Mouse (Mus musculus): ENCODE measurements at regions not wholly inside any gene's neighbourhood (a gene's known extent, or its start where the extent isn't known, plus 50 kb on each side); places are given as distances from the start of the nearest gene placed in this dataset.

DNA sequence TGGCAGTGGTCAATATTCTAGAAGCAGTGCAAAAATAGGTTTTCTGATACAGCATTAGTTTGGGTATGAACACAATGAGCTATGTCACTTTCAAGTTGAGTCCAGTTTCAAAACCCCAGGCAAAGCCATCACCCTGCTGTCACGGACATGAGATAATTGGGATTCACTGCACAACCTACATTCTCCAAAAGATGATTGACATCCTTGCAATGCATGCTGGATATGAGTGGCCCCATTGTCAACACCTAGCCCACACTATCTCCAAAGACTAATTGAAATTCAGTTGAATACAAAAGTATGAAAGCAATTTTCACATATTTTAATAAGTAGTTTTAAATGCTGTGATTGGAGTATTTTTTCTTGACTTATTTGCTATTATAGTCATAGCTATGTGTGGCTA, 783.7 kb upstream of the Tbl1xr1 start:
- no peak overlapping the region for H3K27ac ChIP-seq (ENCODE audit: low read depth, low read length)

DNA sequence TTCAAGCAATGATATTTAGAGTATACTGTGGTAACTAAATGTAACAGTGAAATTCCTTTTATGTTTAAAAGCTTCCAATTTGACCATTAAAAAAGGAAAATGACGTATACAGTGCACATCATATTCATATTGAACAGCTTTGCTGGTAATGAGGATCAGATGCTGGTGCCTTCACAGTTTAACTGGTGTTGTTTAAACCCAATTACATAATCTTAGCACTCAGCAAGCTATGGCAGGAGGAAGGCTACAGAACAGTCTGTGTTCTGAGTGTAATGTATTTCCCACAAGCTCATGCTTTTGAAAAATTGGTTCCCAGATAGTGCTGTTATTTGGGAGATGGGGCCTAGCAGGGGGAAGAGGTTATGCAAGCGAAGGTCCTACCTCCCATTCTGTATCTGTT, 783.1 kb upstream of the Tbl1xr1 start:
- Histone ChIP-seq H3K9me3 (ENCODE audit: control insufficient read depth, low read length) (no peaks in the 10 kb centered on the region), H3K27me3 (replicated peaks; ENCODE audit: control insufficient read depth, insufficient read depth, low read length) (no peaks in the 10 kb centered on the region), H3K36me3 (ENCODE audit: control insufficient read depth, insufficient read depth, low read length) (no peaks in the 10 kb centered on the region), H3K4me1 (ENCODE audit: control insufficient read depth, insufficient read depth, low read depth, low read length) (no peaks in the 10 kb centered on the region), H3K4me2 (ENCODE audit: low read length) (no peak overlapping the region), H3K27ac (ENCODE audit: low read depth, low read length) (no peak overlapping the region), H3K4me3 (ENCODE audit: low read length) (no peak overlapping the region), H3K9ac (ENCODE audit: low read depth, low read length) (no peak overlapping the region)
- ATAC-seq = no peak
- WGBS = 83% methylated on average over 2 of the region's 2 CpGs

More for the DNA sequence above, 783.7 kb upstream of the Tbl1xr1 start:
- 55% methylated on average over 1 of the region's 1 CpGs for WGBS
- Histone ChIP-seq H3K4me1 (ENCODE audit: control insufficient read depth, insufficient read depth, low read depth, low read length) (no peaks in the 10 kb centered on the region), H3K4me2 (ENCODE audit: low read length) (no peak overlapping the region), H3K4me3 (ENCODE audit: low read length) (no peak overlapping the region), H3K36me3 (ENCODE audit: control insufficient read depth, insufficient read depth, low read length) (no peaks in the 10 kb centered on the region), H3K9me3 (ENCODE audit: control insufficient read depth, low read length) (no peaks in the 10 kb centered on the region), H3K27me3 (replicated peaks; ENCODE audit: control insufficient read depth, insufficient read depth, low read length) (no peaks in the 10 kb centered on the region), H3K9ac (ENCODE audit: low read depth, low read length) (no peak overlapping the region)
- no peak for ATAC-seq

DNA sequence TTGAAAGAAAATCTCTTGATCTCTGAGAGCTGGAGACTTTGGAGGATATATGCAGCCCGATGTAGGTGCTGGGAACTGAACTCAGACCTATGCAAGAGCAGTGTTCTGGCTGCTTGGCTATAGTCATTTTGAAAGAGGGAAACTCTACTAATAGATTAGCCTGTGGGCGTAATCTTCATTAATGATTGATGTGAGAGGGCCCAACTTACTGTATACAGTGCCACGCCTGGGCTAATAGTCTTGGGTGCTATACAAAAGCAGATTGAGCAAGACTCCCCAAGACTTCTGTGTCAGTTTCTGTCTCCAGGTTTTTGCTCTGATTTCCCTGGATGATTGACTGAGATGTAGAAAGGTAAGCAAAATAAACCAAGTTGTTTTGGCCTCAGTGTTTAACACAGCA, 781.7 kb upstream of the Tbl1xr1 start:
- H3K9ac ChIP-seq (ENCODE audit: low read depth, low read length) = no peak overlapping the region
- H3K4me2 ChIP-seq (ENCODE audit: low read length) = no peak overlapping the region
- ATAC-seq = no peak
- H3K27ac ChIP-seq (ENCODE audit: low read depth, low read length) = no peak overlapping the region
- no peaks in the 10 kb centered on the region for H3K9me3 ChIP-seq (ENCODE audit: control insufficient read depth, low read length)
- H3K27me3 ChIP-seq (replicated peaks; ENCODE audit: control insufficient read depth, insufficient read depth, low read length) = no peaks in the 10 kb centered on the region
- WGBS = 94% methylated on average over 3 of the region's 3 CpGs
- H3K4me3 ChIP-seq (ENCODE audit: low read length) = no peak overlapping the region
- H3K4me1 ChIP-seq (ENCODE audit: control insufficient read depth, insufficient read depth, low read depth, low read length) = no peaks in the 10 kb centered on the region
- H3K36me3 ChIP-seq (ENCODE audit: control insufficient read depth, insufficient read depth, low read length) = no peaks in the 10 kb centered on the region

DNA sequence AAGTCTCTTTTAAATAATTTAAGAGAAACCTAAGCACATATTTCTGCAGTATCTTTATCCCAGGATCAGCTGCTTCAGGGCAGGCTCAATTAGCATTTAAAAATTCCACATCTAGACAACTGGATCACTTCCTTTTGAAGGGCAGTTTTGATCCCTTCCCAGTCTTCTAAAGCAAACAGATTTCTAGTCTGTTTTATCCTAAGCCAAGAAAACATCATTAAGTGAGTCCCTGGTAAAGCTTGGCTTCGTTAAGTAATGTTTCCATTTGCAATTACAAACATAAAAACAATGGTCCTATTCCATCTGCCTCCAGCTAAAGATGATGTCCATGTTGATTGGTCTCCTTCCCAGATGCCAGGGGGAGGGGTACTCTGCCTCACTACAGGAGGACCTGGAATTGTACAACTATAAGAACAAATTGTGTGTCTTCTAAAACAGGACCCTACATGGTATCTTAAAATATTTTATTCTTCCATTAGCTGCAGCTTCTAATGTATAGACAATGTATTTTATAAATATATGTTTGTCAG, 779.8 kb upstream of the Tbl1xr1 start:
- Histone ChIP-seq H3K4me3 (ENCODE audit: low read length) (no peak overlapping the region), H3K36me3 (ENCODE audit: control insufficient read depth, insufficient read depth, low read length) (no peaks in the 10 kb centered on the region), H3K4me1 (ENCODE audit: control insufficient read depth, insufficient read depth, low read depth, low read length) (no peaks in the 10 kb centered on the region), H3K9me3 (ENCODE audit: control insufficient read depth, low read length) (no peaks in the 10 kb centered on the region), H3K27ac (ENCODE audit: low read depth, low read length) (no peak overlapping the region), H3K4me2 (ENCODE audit: low read length) (no peak overlapping the region), H3K27me3 (replicated peaks; ENCODE audit: control insufficient read depth, insufficient read depth, low read length) (no peaks in the 10 kb centered on the region), H3K9ac (ENCODE audit: low read depth, low read length) (no peak overlapping the region)
- ATAC-seq = no peak
- WGBS = 24% methylated on average over 1 of the region's 1 CpGs

DNA sequence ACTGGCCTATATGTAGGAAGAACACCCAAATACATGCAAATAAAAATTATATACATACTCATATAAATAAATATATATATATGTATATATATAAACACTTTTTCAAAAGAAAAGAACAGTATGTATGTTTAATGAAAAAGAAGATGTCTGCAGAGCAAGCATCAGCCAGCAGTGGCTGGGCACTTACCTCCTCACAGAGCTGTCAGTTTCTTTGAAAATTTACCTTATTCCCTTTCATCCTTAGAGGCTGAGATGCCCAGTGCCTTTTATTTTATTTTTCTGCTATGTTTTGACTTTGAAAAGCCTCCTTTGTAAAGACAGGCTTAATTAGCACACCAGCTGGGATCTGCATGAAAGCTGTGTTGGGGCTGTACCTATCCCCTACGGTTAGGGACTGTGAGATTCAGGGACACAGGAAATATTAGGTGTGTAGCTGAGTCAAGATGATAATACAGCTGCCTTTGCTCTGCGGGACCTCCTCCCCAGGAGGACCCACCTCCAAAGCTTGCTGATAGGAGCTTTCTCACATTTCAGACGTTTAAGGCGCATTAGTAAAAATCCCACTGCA, 751.0 kb upstream of the Tbl1xr1 start:
- no peaks in the 10 kb centered on the region for H3K4me1 ChIP-seq (ENCODE audit: control insufficient read depth, insufficient read depth, low read depth, low read length)
- H3K9me3 ChIP-seq (ENCODE audit: control insufficient read depth, low read length) = no peaks in the 10 kb centered on the region
- H3K27ac ChIP-seq (ENCODE audit: low read depth, low read length) = no peak overlapping the region
- H3K4me3 ChIP-seq (ENCODE audit: low read length) = no peak overlapping the region
- no peak overlapping the region for H3K9ac ChIP-seq (ENCODE audit: low read depth, low read length)
- no peak for ATAC-seq
- no peaks in the 10 kb centered on the region for H3K27me3 ChIP-seq (replicated peaks; ENCODE audit: control insufficient read depth, insufficient read depth, low read length)
- WGBS = 42% methylated on average over 4 of the region's 4 CpGs
- H3K36me3 ChIP-seq (ENCODE audit: control insufficient read depth, insufficient read depth, low read length) = no peaks in the 10 kb centered on the region
- no peak overlapping the region for H3K4me2 ChIP-seq (ENCODE audit: low read length)

DNA sequence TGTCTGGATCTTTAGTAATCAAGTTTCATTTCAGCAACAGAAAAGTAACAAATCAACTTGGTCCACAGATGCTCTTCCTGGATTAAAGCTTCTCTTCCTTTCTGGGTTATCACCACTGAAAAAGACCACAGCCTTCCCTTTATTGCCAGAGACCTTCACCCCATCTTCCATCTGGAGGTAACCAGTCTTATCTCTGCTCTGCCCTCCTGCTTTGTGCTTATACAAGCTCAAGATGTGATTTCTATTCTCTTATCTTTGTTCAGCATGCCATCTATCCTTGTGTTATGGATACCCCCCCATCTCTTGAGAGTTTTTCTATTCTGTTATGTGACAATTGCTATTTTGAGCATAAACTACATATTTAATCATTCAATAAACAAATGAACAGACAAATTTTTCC, 734.5 kb upstream of the Tbl1xr1 start:
- H3K27me3 ChIP-seq (replicated peaks; ENCODE audit: control insufficient read depth, insufficient read depth, low read length) = no peaks in the 10 kb centered on the region
- no peak overlapping the region for H3K9ac ChIP-seq (ENCODE audit: low read depth, low read length)
- no peaks in the 10 kb centered on the region for H3K4me1 ChIP-seq (ENCODE audit: control insufficient read depth, insufficient read depth, low read depth, low read length)
- no peak for ATAC-seq
- H3K9me3 ChIP-seq (ENCODE audit: control insufficient read depth, low read length) = no peaks in the 10 kb centered on the region
- H3K4me2 ChIP-seq (ENCODE audit: low read length) = no peak overlapping the region
- no peaks in the 10 kb centered on the region for H3K36me3 ChIP-seq (ENCODE audit: control insufficient read depth, insufficient read depth, low read length)
- H3K27ac ChIP-seq (ENCODE audit: low read depth, low read length) = no peak overlapping the region
- no peak overlapping the region for H3K4me3 ChIP-seq (ENCODE audit: low read length)

DNA sequence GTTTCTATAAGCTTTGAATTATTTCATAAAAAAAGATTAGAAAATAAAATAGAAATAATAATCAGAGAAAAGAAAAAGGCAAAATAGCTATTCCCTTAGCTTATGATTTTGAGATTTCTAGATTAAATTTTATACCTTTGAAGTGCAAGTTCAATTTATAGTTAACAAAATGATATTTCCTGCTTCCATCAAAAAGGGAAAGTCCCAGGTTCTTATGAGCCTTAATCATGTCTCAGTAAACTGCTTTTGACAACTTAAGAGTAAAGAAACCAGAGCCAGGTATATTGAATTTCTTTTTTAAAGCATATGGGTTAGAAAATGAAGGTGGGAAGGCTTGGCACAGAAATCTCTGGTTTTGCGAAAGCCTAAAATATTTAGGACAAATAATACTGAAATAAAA, 733.4 kb upstream of the Tbl1xr1 start:
- no peaks in the 10 kb centered on the region for H3K9me3 ChIP-seq (ENCODE audit: control insufficient read depth, low read length)
- WGBS = 96% methylated on average over 1 of the region's 1 CpGs
- no peaks in the 10 kb centered on the region for H3K4me1 ChIP-seq (ENCODE audit: control insufficient read depth, insufficient read depth, low read depth, low read length)
- no peak for ATAC-seq
- H3K4me2 ChIP-seq (ENCODE audit: low read length) = no peak overlapping the region
- no peaks in the 10 kb centered on the region for H3K27me3 ChIP-seq (replicated peaks; ENCODE audit: control insufficient read depth, insufficient read depth, low read length)
- H3K4me3 ChIP-seq (ENCODE audit: low read length) = no peak overlapping the region
- no peaks in the 10 kb centered on the region for H3K36me3 ChIP-seq (ENCODE audit: control insufficient read depth, insufficient read depth, low read length)
- H3K9ac ChIP-seq (ENCODE audit: low read depth, low read length) = no peak overlapping the region
- no peak overlapping the region for H3K27ac ChIP-seq (ENCODE audit: low read depth, low read length)

DNA sequence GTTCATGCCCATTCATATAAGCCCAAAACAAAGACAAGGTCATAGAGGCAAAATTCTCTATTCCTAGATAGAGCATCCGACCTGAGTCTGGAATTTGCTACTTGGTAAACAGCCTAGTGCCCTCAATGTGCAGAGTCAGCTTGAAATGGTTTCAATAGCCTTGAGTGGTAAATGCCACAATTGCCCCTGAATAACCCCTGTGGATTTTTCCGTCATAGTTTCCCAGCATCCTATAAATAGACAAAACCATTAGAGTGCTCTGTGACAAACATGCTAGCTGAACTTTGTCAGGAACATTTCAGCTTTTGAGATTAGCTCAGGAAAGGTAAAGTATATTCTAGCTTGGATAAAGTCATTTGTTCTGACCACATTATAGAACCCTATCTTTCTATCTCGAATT, 727.0 kb upstream of the Tbl1xr1 start:
- WGBS = 84% methylated on average over 3 of the region's 3 CpGs
- no peaks in the 10 kb centered on the region for H3K9me3 ChIP-seq (ENCODE audit: control insufficient read depth, low read length)
- no peaks in the 10 kb centered on the region for H3K36me3 ChIP-seq (ENCODE audit: control insufficient read depth, insufficient read depth, low read length)

DNA sequence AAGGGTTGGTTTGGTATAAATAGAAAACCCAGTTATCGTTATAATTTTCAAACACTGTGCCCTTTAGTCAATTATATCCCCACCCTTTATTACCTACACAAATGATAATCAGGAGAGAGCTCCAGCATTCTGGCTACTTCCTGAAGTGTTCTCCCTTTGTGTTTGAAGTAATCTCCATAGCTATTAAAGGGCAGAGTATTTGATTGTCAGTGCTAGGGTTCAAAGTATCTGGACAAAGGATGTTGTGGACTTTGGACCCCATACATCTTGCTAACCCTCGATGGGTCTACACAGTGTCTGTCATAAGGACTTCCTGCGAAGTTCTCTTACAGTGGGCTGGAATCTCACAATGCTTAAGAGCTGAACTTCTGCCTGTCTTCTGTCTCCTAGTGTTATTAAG, 720.3 kb upstream of the Tbl1xr1 start:
- no peak overlapping the region for H3K9ac ChIP-seq (ENCODE audit: low read depth, low read length)

More for the DNA sequence above, 727.0 kb upstream of the Tbl1xr1 start:
- no peak overlapping the region for H3K27ac ChIP-seq (ENCODE audit: low read depth, low read length)
- H3K9ac ChIP-seq (ENCODE audit: low read depth, low read length) = no peak overlapping the region
- H3K4me2 ChIP-seq (ENCODE audit: low read length) = no peak overlapping the region
- no peaks in the 10 kb centered on the region for H3K4me1 ChIP-seq (ENCODE audit: control insufficient read depth, insufficient read depth, low read depth, low read length)
- no peak for ATAC-seq
- H3K4me3 ChIP-seq (ENCODE audit: low read length) = no peak overlapping the region
- H3K27me3 ChIP-seq (replicated peaks; ENCODE audit: control insufficient read depth, insufficient read depth, low read length) = no peaks in the 10 kb centered on the region

More for the DNA sequence above, 720.3 kb upstream of the Tbl1xr1 start:
- Histone ChIP-seq H3K27me3 (replicated peaks; ENCODE audit: control insufficient read depth, insufficient read depth, low read length) (no peaks in the 10 kb centered on the region), H3K4me1 (ENCODE audit: control insufficient read depth, insufficient read depth, low read depth, low read length) (peaks cover 7% of the 10 kb centered on the region), H3K4me3 (ENCODE audit: low read length) (no peak overlapping the region), H3K27ac (ENCODE audit: low read depth, low read length) (no peak overlapping the region), H3K9me3 (ENCODE audit: control insufficient read depth, low read length) (no peaks in the 10 kb centered on the region), H3K4me2 (ENCODE audit: low read length) (no peak overlapping the region), H3K36me3 (ENCODE audit: control insufficient read depth, insufficient read depth, low read length) (no peaks in the 10 kb centered on the region)
- ATAC-seq = no peak
- WGBS = 81% methylated on average over 3 of the region's 3 CpGs
